Mouse (Mus musculus) G1E (cell line): ENCODE results near the gene Fbxl2.

ENCODE experiments used
- CTCF ChIP-seq: IDR thresholded peaks from 2 replicates; pipeline ENCODE4 v1.5.1; 2012; ENCODE audit warnings: low read depth, low read length, inconsistent platforms, mixed read lengths
- GATA1 ChIP-seq: IDR thresholded peaks from 2 replicates; pipeline ENCODE4 v1.6.1; 2012; ENCODE audit warnings: borderline replicate concordance, low read length, inconsistent platforms, mixed read lengths
- POLR2AphosphoS5 ChIP-seq: IDR thresholded peaks from 2 replicates; pipeline ENCODE4 v1.6.1; 2012; ENCODE audit warnings: low read depth, low read length, inconsistent platforms; ENCODE audit not compliant: insufficient replicate concordance
- TAL1 ChIP-seq: conservative IDR thresholded peaks from 2 replicates; pipeline ENCODE4 v1.6.1; 2012; ENCODE audit warnings: low read depth, low read length, inconsistent platforms, mixed read lengths

GRCm38 (mm10) chr9:113984946-113985620 is 60.9 kb downstream of the Fbxl2 start:
- no peak for TF ChIP-seq TAL1
- no peak for TF ChIP-seq CTCF
- no peak for TF ChIP-seq GATA1
- no peak for TF ChIP-seq POLR2AphosphoS5
